Mouse (Mus musculus) neutrophil, adult 83 days (primary cell): ENCODE measurements around the gene Prkag3. TPM values are rescaled to one million over a fixed set of nuclear protein-coding genes. Genes with fewer than 3 reads are reported as not detected.

Experiments used
- total RNA-seq, 2 experiments: library from RNA; stranded (reverse); gene quantifications; one replicate each; pipeline ENCODE4 v1.2.4; 2023

Prkag3 gene
- not detected for total RNA-seq

DNA sequence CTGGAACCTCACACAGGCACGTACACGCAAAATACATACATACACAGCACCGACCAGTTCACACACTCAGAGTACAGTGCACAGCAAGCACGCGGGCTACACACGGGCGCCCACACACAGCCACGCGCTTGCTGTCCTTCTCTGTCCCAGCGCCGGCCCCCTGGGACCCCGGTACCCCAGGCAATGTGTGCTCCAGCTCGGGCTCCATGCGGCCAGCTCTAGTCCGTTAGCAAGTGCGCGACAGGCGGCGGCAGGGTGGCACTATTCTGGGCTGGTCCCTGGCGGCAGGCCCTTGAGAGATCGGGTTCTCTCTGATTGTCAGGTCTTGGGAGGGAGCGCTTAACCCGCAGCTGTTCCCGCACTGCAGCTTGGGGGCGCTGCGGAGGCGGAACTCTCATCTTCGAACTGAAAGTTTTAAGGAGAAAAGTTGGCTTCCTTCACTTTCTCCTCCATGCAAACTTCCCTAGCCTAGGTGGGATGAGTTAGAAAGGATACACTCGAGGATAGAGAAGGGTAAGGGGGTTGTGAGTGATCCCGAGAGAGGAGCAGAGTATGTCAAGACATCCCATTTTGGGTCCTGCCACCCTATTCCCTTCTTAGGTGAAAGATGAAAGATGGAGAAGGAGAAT lies at the start of gene Prkag3:
Gene Prkag3 (minus strand): TSS at position 579 of the 629 bp plus-strand sequence.

GRCm38 (mm10) chr1:74791249-74791648 lies 42.2 kb upstream of the Prkag3 start, which contains the start of gene Wnt10a:
Gene Wnt10a (plus strand): TSS chr1:74791516.

GRCm38 (mm10) chr1:74771845-74771930 lies 22.7 kb upstream of the Prkag3 start, which contains the start of gene Wnt6:
Gene Wnt6 (plus strand): TSS chr1:74771892.

GRCm38 (mm10) chr1:74713099-74713858 lies 35.7 kb downstream of the Prkag3 start, which contains the start of gene Cyp27a1:
Gene Cyp27a1 (plus strand): TSS chr1:74713574.

Other genes starting within 250 kb of the Prkag3 start
- gene Cnot9, start 243.2 kb downstream of the Prkag3 start, total RNA-seq: 10 to 100 TPM; 26.2 to 26.8 TPM
- under 1 TPM in 1 of 2 experiments, not detected in 1; 0.20 TPM for gene Plcd4, start 206.3 kb downstream of the Prkag3 start, total RNA-seq
- gene Usp37, start 204.9 kb downstream of the Prkag3 start, total RNA-seq: 10 to 100 TPM; 17.2 to 19.1 TPM
- gene Zfp142, start 161.0 kb downstream of the Prkag3 start, total RNA-seq: 10 to 100 TPM; 18.2 to 24.7 TPM
- gene Bcs1l, start 160.9 kb downstream of the Prkag3 start, total RNA-seq: 1 to 10 TPM; 7.9 to 8.3 TPM
- 10 to 100 TPM; 43.7 to 50.1 TPM for gene Rnf25, start 147.8 kb downstream of the Prkag3 start, total RNA-seq
- gene Stk36, start 147.8 kb downstream of the Prkag3 start, total RNA-seq: 1 to 10 TPM in 1 of 2 experiments, under 1 TPM in 1; 0.64 to 2.1 TPM
- gene Ttll4, start 87.5 kb downstream of the Prkag3 start, total RNA-seq: 10 to 100 TPM; 15.2 to 20.1 TPM
- gene Cyp27a1, start 35.6 kb downstream of the Prkag3 start, total RNA-seq: 10 to 100 TPM; 33.1 to 41.0 TPM
- gene Wnt6, start 22.7 kb upstream of the Prkag3 start, total RNA-seq: 1 to 10 TPM; 1.7 to 1.8 TPM
- not detected for gene Wnt10a, start 42.3 kb upstream of the Prkag3 start, total RNA-seq
- not detected for gene Cdk5r2, start 105.7 kb upstream of the Prkag3 start, total RNA-seq
- not detected for gene Fev, start 136.2 kb upstream of the Prkag3 start, total RNA-seq
- gene Cryba2, start 143.9 kb upstream of the Prkag3 start, total RNA-seq: not detected
- gene Cfap65, start 186.4 kb upstream of the Prkag3 start, total RNA-seq: not detected
- under 1 TPM; 0.31 to 0.57 TPM for gene Ihh, start 202.5 kb upstream of the Prkag3 start, total RNA-seq